Mouse (Mus musculus): ENCODE results near the gene Ttc33. TPM values are rescaled to one million over a fixed set of nuclear protein-coding genes. Genes with fewer than 3 reads are reported as not detected.

The Ttc33 gene
- polyA plus RNA-seq, 1 experiment from 2014 or later: 36.5 TPM

GRCm38 (mm10) chr15:5149187-5149586, 36.1 kb upstream of the Ttc33 start:
- ATAC-seq (ENCODE audit: insufficient read depth, low FRiP score, low read depth): no peak
- 63% methylated on average over 4 of the region's 4 CpGs for WGBS
- Histone ChIP-seq H3K4me2 (no peak overlapping the region), H3K4me1 (peaks cover 8% of the 10 kb centered on the region), H3K9me3 (no peaks in the 10 kb centered on the region), H3K9ac (no peak overlapping the region), H3K4me3 (replicated peaks) (no peak overlapping the region), H3K36me3 (no peaks in the 10 kb centered on the region), H3K27ac (no peak overlapping the region), H3K27me3 (replicated peaks) (no peaks in the 10 kb centered on the region)

- Histone ChIP-seq H3K4me2 (no peak overlapping the region), H3K4me3 (replicated peaks) (no peak overlapping the region), H3K9ac (no peak overlapping the region), H3K9me3 (no peaks in the 10 kb centered on the region), H3K27me3 (replicated peaks) (no peaks in the 10 kb centered on the region), H3K4me1 (no peaks in the 10 kb centered on the region), H3K27ac (no peak overlapping the region), H3K36me3 (no peaks in the 10 kb centered on the region)
- 91% methylated on average over 6 of the region's 6 CpGs for WGBS
- no peak for ATAC-seq (ENCODE audit: insufficient read depth, low FRiP score, low read depth)
Observed at GRCm38 (mm10) chr15:5152171-5152570, 33.2 kb upstream of the Ttc33 start.

GRCm38 (mm10) chr15:5154621-5155020, 30.7 kb upstream of the Ttc33 start:
- Histone ChIP-seq H3K27ac (no peak overlapping the region), H3K9ac (no peak overlapping the region), H3K4me3 (replicated peaks) (no peak overlapping the region), H3K4me2 (no peak overlapping the region), H3K4me1 (no peaks in the 10 kb centered on the region), H3K9me3 (no peaks in the 10 kb centered on the region), H3K36me3 (no peaks in the 10 kb centered on the region), H3K27me3 (replicated peaks) (no peaks in the 10 kb centered on the region)
- 71% methylated on average over 9 of the region's 9 CpGs for WGBS
- no peak for ATAC-seq (ENCODE audit: insufficient read depth, low FRiP score, low read depth)

GRCm38 (mm10) chr15:5155093-5155492, 30.2 kb upstream of the Ttc33 start:
- H3K9me3 ChIP-seq: no peaks in the 10 kb centered on the region
- no peak overlapping the region for H3K4me3 ChIP-seq (replicated peaks)
- no peak for ATAC-seq (ENCODE audit: insufficient read depth, low FRiP score, low read depth)
- H3K36me3 ChIP-seq: no peaks in the 10 kb centered on the region
- 76% methylated on average over 5 of the region's 5 CpGs for WGBS
- no peak overlapping the region for H3K4me2 ChIP-seq
- no peaks in the 10 kb centered on the region for H3K27me3 ChIP-seq (replicated peaks)
- no peaks in the 10 kb centered on the region for H3K4me1 ChIP-seq
- H3K9ac ChIP-seq: no peak overlapping the region
- no peak overlapping the region for H3K27ac ChIP-seq

- no peak overlapping the region for H3K4me3 ChIP-seq (replicated peaks)
- no peaks in the 10 kb centered on the region for H3K9me3 ChIP-seq
- no peaks in the 10 kb centered on the region for H3K36me3 ChIP-seq
- H3K27me3 ChIP-seq (replicated peaks): no peaks in the 10 kb centered on the region
- 81% methylated on average over 4 of the region's 4 CpGs for WGBS
- no peak for ATAC-seq (ENCODE audit: insufficient read depth, low FRiP score, low read depth)
- no peak overlapping the region for H3K27ac ChIP-seq
- no peaks in the 10 kb centered on the region for H3K4me1 ChIP-seq
- H3K4me2 ChIP-seq: no peak overlapping the region
- H3K9ac ChIP-seq: no peak overlapping the region
Observed at GRCm38 (mm10) chr15:5156355-5156754, 29.0 kb upstream of the Ttc33 start.

- no peak overlapping the region for H3K4me3 ChIP-seq (replicated peaks)
- H3K4me1 ChIP-seq: no peaks in the 10 kb centered on the region
- no peaks in the 10 kb centered on the region for H3K27me3 ChIP-seq (replicated peaks)
- no peaks in the 10 kb centered on the region for H3K36me3 ChIP-seq
- no peak for ATAC-seq (ENCODE audit: insufficient read depth, low FRiP score, low read depth)
- no peaks in the 10 kb centered on the region for H3K9me3 ChIP-seq
- no peak overlapping the region for H3K27ac ChIP-seq
- no peak overlapping the region for H3K9ac ChIP-seq
- H3K4me2 ChIP-seq: no peak overlapping the region
- 66% methylated on average over 1 of the region's 1 CpGs for WGBS
Observed at GRCm38 (mm10) chr15:5157386-5157785, 27.9 kb upstream of the Ttc33 start.

- Histone ChIP-seq H3K4me3 (replicated peaks) (no peak overlapping the region), H3K9me3 (no peaks in the 10 kb centered on the region), H3K27me3 (replicated peaks) (no peaks in the 10 kb centered on the region), H3K4me1 (no peaks in the 10 kb centered on the region), H3K27ac (no peak overlapping the region), H3K9ac (no peak overlapping the region), H3K4me2 (no peak overlapping the region), H3K36me3 (peaks cover 8% of the 10 kb centered on the region; the same call in 1 of the 2 replicates)
- 69% methylated on average over 6 of the region's 6 CpGs for WGBS
- 0 out of 2 replicates have a peak, but pooled peaks have one; percentile 53 for ATAC-seq (ENCODE audit: insufficient read depth, low FRiP score, low read depth)
Observed at GRCm38 (mm10) chr15:5158827-5159226, 26.5 kb upstream of the Ttc33 start.

GRCm38 (mm10) chr15:5165121-5165773, 20.1 kb upstream of the Ttc33 start:
- no peaks in the 10 kb centered on the region for H3K4me1 ChIP-seq
- H3K4me2 ChIP-seq: no peak overlapping the region
- no peak for ATAC-seq (ENCODE audit: insufficient read depth, low FRiP score, low read depth)
- H3K27ac ChIP-seq: no peak overlapping the region
- no peak overlapping the region for H3K4me3 ChIP-seq (replicated peaks)
- peaks cover 23% of the 10 kb centered on the region for H3K36me3 ChIP-seq
- H3K9me3 ChIP-seq: no peaks in the 10 kb centered on the region
- 88% methylated on average over 12 of the region's 12 CpGs for WGBS
- H3K27me3 ChIP-seq (replicated peaks): no peaks in the 10 kb centered on the region
- no peak overlapping the region for H3K9ac ChIP-seq

- peaks cover 41% of the 10 kb centered on the region for H3K36me3 ChIP-seq
- no peak overlapping the region for H3K4me2 ChIP-seq
- H3K27ac ChIP-seq: no peak overlapping the region
- no peaks in the 10 kb centered on the region for H3K4me1 ChIP-seq
- H3K27me3 ChIP-seq (replicated peaks): no peaks in the 10 kb centered on the region
- H3K4me3 ChIP-seq (replicated peaks): no peak overlapping the region
- no peaks in the 10 kb centered on the region for H3K9me3 ChIP-seq
- 87% methylated on average over 12 of the region's 12 CpGs for WGBS
- ATAC-seq (ENCODE audit: insufficient read depth, low FRiP score, low read depth): no peak
- H3K9ac ChIP-seq: no peak overlapping the region
Observed at GRCm38 (mm10) chr15:5173217-5173820, 12.0 kb upstream of the Ttc33 start.

GRCm38 (mm10) chr15:5184668-5185330, 526 bp upstream of the Ttc33 start:
- Histone ChIP-seq H3K27me3 (replicated peaks) (no peaks in the 10 kb centered on the region), H3K9me3 (no peaks in the 10 kb centered on the region), H3K4me3 (replicated peaks) (peak overlapping the region; percentile 91), H3K36me3 (no peaks in the 10 kb centered on the region), H3K4me2 (peak overlapping the region; percentile 63), H3K9ac (peak overlapping the region; percentile 13), H3K27ac (peak overlapping the region; percentile 92), H3K4me1 (peaks cover 14% of the 10 kb centered on the region)
- 35% methylated on average over 10 of the region's 11 CpGs for WGBS
- peak; percentile 30; the same call in 1 of the 2 replicates for ATAC-seq (ENCODE audit: insufficient read depth, low FRiP score, low read depth)

- Histone ChIP-seq H3K9me3 (no peaks in the 10 kb centered on the region), H3K27me3 (replicated peaks) (no peaks in the 10 kb centered on the region), H3K4me2 (peak overlapping the region; percentile 63), H3K4me3 (replicated peaks) (peak overlapping the region; percentile 91), H3K9ac (0 out of 2 replicates have a peak overlapping the region, but pooled peaks have one; percentile 80), H3K27ac (peak overlapping the region; percentile 92; the same call in 1 of the 2 replicates), H3K4me1 (peaks cover 14% of the 10 kb centered on the region), H3K36me3 (0 out of 2 replicates have a peak, but pooled peaks cover 8% of the 10 kb centered on the region)
- WGBS: 33% methylated on average over 10 of the region's 10 CpGs
- ATAC-seq (ENCODE audit: insufficient read depth, low FRiP score, low read depth): no peak
Observed at GRCm38 (mm10) chr15:5186293-5186675, 959 bp downstream of the Ttc33 start.

GRCm38 (mm10) chr15:5187116-5187515, 1.8 kb downstream of the Ttc33 start:
- Histone ChIP-seq H3K27ac (no peak overlapping the region), H3K27me3 (replicated peaks) (no peaks in the 10 kb centered on the region), H3K9ac (no peak overlapping the region), H3K4me3 (replicated peaks) (no peak overlapping the region), H3K9me3 (no peaks in the 10 kb centered on the region), H3K36me3 (peaks cover 11% of the 10 kb centered on the region; the same call in 1 of the 2 replicates), H3K4me1 (peaks cover 14% of the 10 kb centered on the region), H3K4me2 (no peak overlapping the region)
- 53% methylated on average over 4 of the region's 4 CpGs for WGBS
- ATAC-seq (ENCODE audit: insufficient read depth, low FRiP score, low read depth): no peak
